Comparison of ENCODE assay signal across 8 mouse cellular contexts in the genomic region with DNA sequence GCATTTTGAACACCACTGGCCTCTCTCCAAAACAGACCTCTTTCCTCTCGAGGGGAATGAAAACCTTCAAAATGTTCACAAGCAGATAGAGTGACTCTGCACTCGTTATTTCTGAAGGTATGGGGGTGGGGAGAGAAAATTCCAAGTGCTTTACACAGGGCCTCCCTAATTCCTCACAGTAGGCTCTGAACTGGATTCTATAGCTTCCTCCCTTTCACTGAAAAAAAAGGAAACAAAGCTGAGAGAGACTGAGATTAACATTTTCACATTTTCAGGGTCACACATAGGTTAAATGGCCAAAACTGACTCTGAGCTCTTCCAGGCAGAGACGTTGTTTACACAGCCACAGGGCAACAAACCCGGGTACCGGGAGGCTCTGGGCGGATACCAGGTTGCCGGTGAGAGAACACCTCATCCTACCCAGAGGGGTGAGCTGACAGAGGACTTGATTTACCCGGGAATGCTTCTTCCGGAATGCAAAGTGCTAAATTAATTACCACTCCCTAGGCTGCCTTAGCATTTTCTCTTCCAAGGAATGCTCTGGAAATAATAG.
DNase-seq lines count a peak whose midpoint lies in the region; ATAC-seq and TF ChIP-seq lines count a peak whose summit lies in the region.

No protein-coding gene starts in this region.

- H3K9me3 ChIP-seq in lung, postnatal 0 days (ENCODE audit: low read length), result no peaks in the 10 kb centered on the region
- no peaks in the 10 kb centered on the region for H3K9me3 ChIP-seq in forebrain, embryonic 15.5 days
- no peaks in the 10 kb centered on the region for H3K9me3 ChIP-seq in limb, embryonic 11.5 days (ENCODE audit: control insufficient read depth, low read length)
- H3K9me3 ChIP-seq in stomach, embryonic 15.5 days, result no peaks in the 10 kb centered on the region

- no peak overlapping the region for H3K4me3 ChIP-seq in lung, postnatal 0 days (ENCODE audit: low read depth, low read length)
- no peak overlapping the region for H3K4me3 ChIP-seq in forebrain, embryonic 15.5 days
- no peak overlapping the region for H3K4me3 ChIP-seq in limb, embryonic 11.5 days (ENCODE audit: low read depth, low read length)
- no peak overlapping the region for H3K4me3 ChIP-seq in stomach, embryonic 15.5 days (replicated peaks)

- H3K36me3 ChIP-seq in lung, postnatal 0 days (ENCODE audit: insufficient read depth, low read length), result no peaks in the 10 kb centered on the region
- H3K36me3 ChIP-seq in forebrain, embryonic 15.5 days, result no peaks in the 10 kb centered on the region
- H3K36me3 ChIP-seq in limb, embryonic 11.5 days (ENCODE audit: control insufficient read depth, insufficient read depth, low read length), result no peaks in the 10 kb centered on the region
- no peaks in the 10 kb centered on the region for H3K36me3 ChIP-seq in stomach, embryonic 15.5 days

- peaks cover 14% of the 10 kb centered on the region for H3K4me1 ChIP-seq in lung, postnatal 0 days (ENCODE audit: insufficient read depth, low read depth, low read length)
- H3K4me1 ChIP-seq in forebrain, embryonic 15.5 days, result peaks cover 46% of the 10 kb centered on the region
- H3K4me1 ChIP-seq in limb, embryonic 11.5 days (ENCODE audit: control insufficient read depth, insufficient read depth, low read length), result peaks cover 37% of the 10 kb centered on the region
- H3K4me1 ChIP-seq in stomach, embryonic 15.5 days, result peaks cover 28% of the 10 kb centered on the region

- H3K27ac ChIP-seq in lung, postnatal 0 days (ENCODE audit: low read length), result peak overlapping the region; percentile 94
- peak overlapping the region; percentile 96 for H3K27ac ChIP-seq in forebrain, embryonic 15.5 days (replicated peaks)
- peak overlapping the region; percentile 99 for H3K27ac ChIP-seq in limb, embryonic 11.5 days (replicated peaks; ENCODE audit: low read depth, low read length)
- peak overlapping the region; percentile 96 for H3K27ac ChIP-seq in stomach, embryonic 15.5 days

- no peak overlapping the region for H3K9ac ChIP-seq in lung, postnatal 0 days (replicated peaks; ENCODE audit: low read depth)
- no peak overlapping the region; the same call in 1 of the 2 replicates for H3K9ac ChIP-seq in forebrain, embryonic 15.5 days (replicated peaks)
- 0 out of 2 replicates have a peak overlapping the region, but pooled peaks have one; percentile 2 for H3K9ac ChIP-seq in limb, embryonic 11.5 days (ENCODE audit: low read length)
- H3K9ac ChIP-seq in stomach, embryonic 15.5 days, result no peak overlapping the region

- peak; percentile 45 for DNase-seq in lung, postnatal 0 days (ENCODE audit: low spot score)
- no peak for DNase-seq in lung, adult 18-20 months
- DNase-seq in limb, embryonic 11.5 days (ENCODE audit: low spot score), result peak; percentile 46
- no peak for DNase-seq in spleen, adult 12 weeks (ENCODE audit: low spot score)
- DNase-seq in ovary, postnatal 36 days (ENCODE audit: low spot score), result no peak

- H3K4me2 ChIP-seq in lung, postnatal 0 days (replicated peaks; ENCODE audit: low read depth, low read length), result no peak overlapping the region
- H3K4me2 ChIP-seq in forebrain, embryonic 15.5 days (replicated peaks), result no peak overlapping the region
- H3K4me2 ChIP-seq in limb, embryonic 11.5 days (ENCODE audit: low read depth, severe bottlenecking), result peak overlapping the region; percentile 66; the same call in 1 of the 2 replicates
- H3K4me2 ChIP-seq in stomach, embryonic 15.5 days, result peak overlapping the region; percentile 85; the same call in 1 of the 2 replicates

- WGBS in lung, postnatal 0 days, result 14% methylated on average over 9 of the region's 9 CpGs
- 9% methylated on average over 9 of the region's 9 CpGs for WGBS in forebrain, embryonic 15.5 days
- 5% methylated on average over 9 of the region's 9 CpGs for WGBS in limb, embryonic 11.5 days
- 13% methylated on average over 9 of the region's 9 CpGs for whole genome bisulfite sequencing in stomach, embryonic 15.5 days

- H3K27me3 ChIP-seq in lung, postnatal 0 days (replicated peaks; ENCODE audit: insufficient read depth, low read length), result no peaks in the 10 kb centered on the region
- H3K27me3 ChIP-seq in forebrain, embryonic 15.5 days, result no peaks in the 10 kb centered on the region
- H3K27me3 ChIP-seq in limb, embryonic 11.5 days (ENCODE audit: control insufficient read depth, insufficient read depth, low read length), result no peaks in the 10 kb centered on the region
- H3K27me3 ChIP-seq in stomach, embryonic 15.5 days (replicated peaks), result no peaks in the 10 kb centered on the region

- TF ChIP-seq EP300 in lung, postnatal 0 days (IDR thresholded peaks at IDR 0.05), result no peak; the same call in 1 of the 2 replicates

- TF ChIP-seq CTCF in lung, postnatal 0 days (IDR thresholded peaks at IDR 0.05), result no peak

- ATAC-seq in lung, postnatal 0 days, result no peak
- no peak for ATAC-seq in forebrain, embryonic 15.5 days (replicated peaks)
- ATAC-seq in limb, embryonic 11.5 days (ENCODE audit: insufficient number of reproducible peaks, low FRiP score, low TSS enrichment, low read depth), result no peak
- ATAC-seq in stomach, embryonic 15.5 days (ENCODE audit: insufficient read depth, low FRiP score, low read depth), result no peak
- ATAC-seq in megakaryocyte progenitor cell, adult 5-6 weeks (replicated peaks; ENCODE audit: poor library complexity), result no peak

Comparison
In these comparisons a context has a peak if more than half of its experiments do, and no peak if none do; other contexts are left out.
1. DNase-seq: peak in lung, postnatal 0 days (single experiment) and limb, embryonic 11.5 days (single experiment); none in lung, adult 18-20 months (0 of 2), spleen, adult 12 weeks (single experiment) and ovary, postnatal 36 days (single experiment).
2. H3K4me2 ChIP-seq: peak in limb, embryonic 11.5 days (single experiment) and stomach, embryonic 15.5 days (single experiment); none in lung, postnatal 0 days (single experiment) and forebrain, embryonic 15.5 days (single experiment).
3. Peak in every context shown above with its lines, with median percentiles within 50 percentile points of each other: H3K27ac ChIP-seq.